Mouse (Mus musculus) MEL (cell line): ENCODE results near the gene Cct8l1. TPM values are rescaled to one million over a fixed set of nuclear protein-coding genes. Genes with fewer than 3 reads are reported as not detected.

ENCODE experiments used
- DNase-seq: peaks from one replicate; pipeline ENCODE4 v3.0.0; 2011; ENCODE audit warnings: low read depth, low spot score
- H3K27ac ChIP-seq: 2 replicates; pipeline ENCODE4 v1.5.1; 2012; ENCODE audit warnings: low read depth, mild to moderate bottlenecking, control low read depth, low read length, moderate library complexity; ENCODE audit not compliant: control insufficient read depth
- H3K27me3 ChIP-seq, 2 experiments: fragments of 150-350 bp in 1 of 2; sonication (generic) in 1 of 2; 2 replicates each; pipeline ENCODE4 v1.6.1; 2012; ENCODE audit warnings: low read length in 2 of 2, mild to moderate bottlenecking in 2 of 2, improper control_type of control experiment in 1 of 2, moderate library complexity in 1 of 2; ENCODE audit not compliant: insufficient read depth in 2 of 2, control insufficient read depth in 1 of 2
- H3K36me3 ChIP-seq, 2 experiments: 2 replicates each; pipeline ENCODE4 v1.6.1; 2012 to 2014; ENCODE audit warnings: low read length in 2 of 2, improper control_type of control experiment in 1 of 2, inconsistent platforms in 1 of 2, mild to moderate bottlenecking in 1 of 2; ENCODE audit not compliant: insufficient read depth in 2 of 2, control insufficient read depth in 1 of 2
- H3K4me1 ChIP-seq, 2 experiments: fragments of 150-350 bp in 1 of 2; sonication (generic) in 1 of 2; 2 replicates each; pipeline ENCODE4 v1.6.1; 2012; ENCODE audit warnings: low read length in 2 of 2, improper control_type of control experiment in 1 of 2, mild to moderate bottlenecking in 1 of 2; ENCODE audit not compliant: insufficient read depth in 2 of 2, control insufficient read depth in 1 of 2
- H3K4me3 ChIP-seq, 2 experiments: fragments of 150-350 bp in 1 of 2; sonication (generic) in 1 of 2; 2 replicates each; pipeline ENCODE4 v1.5.1; 2012; ENCODE audit warnings: low read depth in 2 of 2, low read length in 2 of 2, mild to moderate bottlenecking in 2 of 2, moderate library complexity in 2 of 2, control low read depth in 1 of 2, improper control_type of control experiment in 1 of 2; ENCODE audit not compliant: control insufficient read depth in 1 of 2, insufficient read depth in 1 of 2
- H3K79me2 ChIP-seq: 2 replicates; pipeline ENCODE4 v1.6.1; 2012; ENCODE audit warnings: mild to moderate bottlenecking, low read length, moderate library complexity; ENCODE audit not compliant: control insufficient read depth, poor library complexity, insufficient read depth
- H3K9ac ChIP-seq: 2 replicates; pipeline ENCODE4 v1.6.1; 2012; ENCODE audit warnings: low read depth, mild to moderate bottlenecking, control low read depth, low read length, moderate library complexity; ENCODE audit not compliant: control insufficient read depth, poor library complexity, severe bottlenecking
- H3K9me3 ChIP-seq: fragments of 150-350 bp; sonication (generic); replicated peaks from 2 replicates; pipeline ENCODE4 v1.6.1; 2012; ENCODE audit warnings: mild to moderate bottlenecking, low read length, improper control_type of control experiment, moderate library complexity; ENCODE audit not compliant: insufficient read depth
- BHLHE40 ChIP-seq: IDR thresholded peaks from 2 replicates; pipeline ENCODE4 v1.6.1; 2012; ENCODE audit warnings: low read depth, mild to moderate bottlenecking, inconsistent platforms, low read length, improper control_type of control experiment, borderline replicate concordance
- CHD1 ChIP-seq: IDR thresholded peaks from 2 replicates; pipeline ENCODE4 v1.6.1; 2012; ENCODE audit warnings: low read depth, mild to moderate bottlenecking, inconsistent platforms, low read length, improper control_type of control experiment
- CHD2 ChIP-seq: IDR thresholded peaks from 2 replicates; pipeline ENCODE4 v1.6.1; 2011; ENCODE audit warnings: low read length, improper control_type of control experiment
- CTCF ChIP-seq, 3 experiments: IDR thresholded peaks in 2 of 3; conservative IDR thresholded peaks in 1 of 3; 2 replicates each; pipeline ENCODE4 v1.5.1; 2011 to 2012; ENCODE audit warnings: low read length in 3 of 3, low read depth in 2 of 3, mild to moderate bottlenecking in 2 of 3, improper control_type of control experiment in 1 of 3, inconsistent platforms in 1 of 3, mixed read lengths in 1 of 3, moderate library complexity in 1 of 3; ENCODE audit not compliant: control insufficient read depth in 1 of 3, insufficient read depth in 1 of 3, poor library complexity in 1 of 3, severe bottlenecking in 1 of 3
- E2F4 ChIP-seq: IDR thresholded peaks from 2 replicates; pipeline ENCODE4 v1.6.1; 2011; ENCODE audit warnings: low read depth, low read length, improper control_type of control experiment, borderline replicate concordance
- ELF1 ChIP-seq: IDR thresholded peaks from 2 replicates; pipeline ENCODE4 v1.6.1; 2014; ENCODE audit warnings: low read depth, mild to moderate bottlenecking, inconsistent platforms, low read length, improper control_type of control experiment, moderate library complexity
- EP300 ChIP-seq, 2 experiments: IDR thresholded peaks; 2 replicates each; pipeline ENCODE4 v1.6.1; 2011; ENCODE audit warnings: improper control_type of control experiment in 2 of 2, low read length in 2 of 2, low read depth in 1 of 2, mild to moderate bottlenecking in 1 of 2
- ETS1 ChIP-seq: IDR thresholded peaks from 2 replicates; pipeline ENCODE4 v1.6.1; 2012; ENCODE audit warnings: low read depth, mild to moderate bottlenecking, inconsistent platforms, low read length, improper control_type of control experiment, moderate library complexity
- GABPA ChIP-seq: IDR thresholded peaks from 2 replicates; pipeline ENCODE4 v1.6.1; 2012; ENCODE audit warnings: low read depth, mild to moderate bottlenecking, inconsistent platforms, low read length, improper control_type of control experiment, moderate library complexity
- GATA1 ChIP-seq: IDR thresholded peaks from 2 replicates; pipeline ENCODE4 v1.6.1; 2011; ENCODE audit warnings: low read depth, low read length, improper control_type of control experiment
- HCFC1 ChIP-seq: IDR thresholded peaks from 2 replicates; pipeline ENCODE4 v1.6.1; 2012; ENCODE audit warnings: low read depth, mild to moderate bottlenecking, inconsistent platforms, low read length, improper control_type of control experiment, moderate library complexity
- JUND ChIP-seq: IDR thresholded peaks from 2 replicates; pipeline ENCODE4 v1.6.1; 2011; ENCODE audit warnings: low read depth, mild to moderate bottlenecking, improper control_type of control experiment, low read length
- KAT2A ChIP-seq: conservative IDR thresholded peaks from 2 replicates; pipeline ENCODE4 v1.6.1; 2012; ENCODE audit warnings: low read depth, low read length, improper control_type of control experiment, inconsistent platforms
- MAFK ChIP-seq: IDR thresholded peaks from 2 replicates; pipeline ENCODE4 v1.6.1; 2011; ENCODE audit warnings: low read depth, mild to moderate bottlenecking, low read length, improper control_type of control experiment, borderline replicate concordance
- MAX ChIP-seq: IDR thresholded peaks from 2 replicates; pipeline ENCODE4 v1.6.1; 2011; ENCODE audit warnings: low read length, improper control_type of control experiment
- MAZ ChIP-seq: IDR thresholded peaks from 2 replicates; pipeline ENCODE4 v1.6.1; 2012; ENCODE audit warnings: low read depth, mild to moderate bottlenecking, inconsistent platforms, low read length, improper control_type of control experiment
- MXI1 ChIP-seq: IDR thresholded peaks from 2 replicates; pipeline ENCODE4 v1.6.1; 2011; ENCODE audit warnings: mild to moderate bottlenecking, low read depth, low read length, improper control_type of control experiment
- MYC ChIP-seq: IDR thresholded peaks from 2 replicates; pipeline ENCODE4 v1.6.1; 2011; ENCODE audit warnings: low read depth, mild to moderate bottlenecking, low read length, improper control_type of control experiment, moderate library complexity
- NELFE ChIP-seq: IDR thresholded peaks from 2 replicates; pipeline ENCODE4 v1.6.1; 2011; ENCODE audit warnings: low read depth, low read length, improper control_type of control experiment
- POLR2A ChIP-seq, 2 experiments: IDR thresholded peaks; 2 replicates each; pipeline ENCODE4 v1.6.1; 2011 to 2012; ENCODE audit warnings: low read length in 2 of 2, mild to moderate bottlenecking in 2 of 2, control low read depth in 1 of 2, improper control_type of control experiment in 1 of 2, low read depth in 1 of 2, moderate library complexity in 1 of 2; ENCODE audit not compliant: control insufficient read depth in 1 of 2, insufficient read depth in 1 of 2, poor library complexity in 1 of 2
- POLR2AphosphoS2 ChIP-seq: IDR thresholded peaks from 2 replicates; pipeline ENCODE4 v1.6.1; 2011; ENCODE audit warnings: low read length, improper control_type of control experiment
- POLR2AphosphoS5 ChIP-seq: IDR thresholded peaks from 2 replicates; pipeline ENCODE4 v1.6.1; 2012; ENCODE audit warnings: low read depth, borderline replicate concordance, mild to moderate bottlenecking, inconsistent platforms, low read length, moderate library complexity, mixed read lengths
- RAD21 ChIP-seq: IDR thresholded peaks from 2 replicates; pipeline ENCODE4 v1.6.1; 2011; ENCODE audit warnings: mild to moderate bottlenecking, low read depth, low read length, improper control_type of control experiment
- SIN3A ChIP-seq: IDR thresholded peaks from 2 replicates; pipeline ENCODE4 v1.6.1; 2012; ENCODE audit warnings: low read length, improper control_type of control experiment, inconsistent platforms
- SMC3 ChIP-seq: IDR thresholded peaks from 2 replicates; pipeline ENCODE4 v1.6.1; 2011; ENCODE audit warnings: low read depth, low read length, improper control_type of control experiment
- TAL1 ChIP-seq: IDR thresholded peaks from 2 replicates; pipeline ENCODE4 v1.6.1; 2012; ENCODE audit warnings: mild to moderate bottlenecking, inconsistent platforms, low read length, moderate library complexity, mixed read lengths
- TBP ChIP-seq: IDR thresholded peaks from 2 replicates; pipeline ENCODE4 v1.8.0; 2011; ENCODE audit warnings: low read depth, low read length, improper control_type of control experiment
- TCF12 ChIP-seq: IDR thresholded peaks from 2 replicates; pipeline ENCODE4 v1.6.1; 2014; ENCODE audit warnings: low read depth, mild to moderate bottlenecking, inconsistent platforms, low read length, improper control_type of control experiment, moderate library complexity
- UBTF ChIP-seq: IDR thresholded peaks from 2 replicates; pipeline ENCODE4 v1.6.1; 2012; ENCODE audit warnings: low read depth, mild to moderate bottlenecking, inconsistent platforms, low read length, improper control_type of control experiment, moderate library complexity, borderline replicate concordance; ENCODE audit not compliant: insufficient read depth
- USF1 ChIP-seq: IDR thresholded peaks from 2 replicates; pipeline ENCODE4 v1.6.1; 2014; ENCODE audit warnings: low read depth, mild to moderate bottlenecking, inconsistent platforms, low read length, improper control_type of control experiment, moderate library complexity
- USF2 ChIP-seq, 2 experiments: IDR thresholded peaks; 2 replicates each; pipeline ENCODE4 v1.6.1; 2011 to 2012; ENCODE audit warnings: improper control_type of control experiment in 2 of 2, low read length in 2 of 2, borderline replicate concordance in 1 of 2, inconsistent platforms in 1 of 2, low read depth in 1 of 2, mild to moderate bottlenecking in 1 of 2; ENCODE audit not compliant: insufficient read depth in 1 of 2
- ZC3H11A ChIP-seq: IDR thresholded peaks from 2 replicates; pipeline ENCODE4 v1.6.1; 2012; ENCODE audit warnings: low read depth, mild to moderate bottlenecking, inconsistent platforms, low read length, improper control_type of control experiment
- ZKSCAN1 ChIP-seq: IDR thresholded peaks from 2 replicates; pipeline ENCODE4 v1.6.1; 2012; ENCODE audit warnings: low read depth, mild to moderate bottlenecking, inconsistent platforms, low read length, improper control_type of control experiment, moderate library complexity
- ZMIZ1 ChIP-seq: IDR thresholded peaks from 2 replicates; pipeline ENCODE4 v1.6.1; 2012; ENCODE audit warnings: low read depth, mild to moderate bottlenecking, inconsistent platforms, low read length, improper control_type of control experiment, moderate library complexity
- ZNF384 ChIP-seq: IDR thresholded peaks from 2 replicates; pipeline ENCODE4 v1.6.1; 2012; ENCODE audit warnings: low read depth, mild to moderate bottlenecking, inconsistent platforms, low read length, improper control_type of control experiment
- polyA plus RNA-seq, 2 experiments: library from polyadenylated mRNA; stranded (reverse) in 1 of 2; unstranded in 1 of 2; fragments of >175 nt in 1 of 2; fragments of >200 nt in 1 of 2; gene quantifications; 2 replicates each; pipeline versions ENCODE4 v1.2.1 to v1.2.4; 2012; ENCODE audit warnings: low replicate concordance in 2 of 2, low read depth in 1 of 2; ENCODE audit not compliant: insufficient read length in 2 of 2, insufficient read depth in 1 of 2, missing spikeins in 1 of 2
- total RNA-seq: library from RNA; depleted of rRNA; stranded (reverse); fragments of 300-350 nt; gene quantifications from 2 replicates; pipeline ENCODE4 v1.2.3, GENCODE M21; 2012

Gene Cct8l1
- total and polyA plus RNA-seq, 3 experiments, result not detected

GRCm38 (mm10) chr5:25497720-25498345 lies 18.0 kb upstream of the Cct8l1 start:
- Histone ChIP-seq H3K4me1 (peaks cover 16 to 26% of the 10 kb centered on the region in 2 experiments), H3K4me3 (peak overlapping the region; percentile 92 to 97), H3K36me3 (peaks cover 0 to 39% of the 10 kb centered on the region in 2 experiments; a peak in 2 of 4 replicates), H3K79me2 (peaks cover 57% of the 10 kb centered on the region), H3K9me3 (no peaks in the 10 kb centered on the region), H3K27me3 (no peaks in the 10 kb centered on the region; a peak in 1 of 4 replicates), H3K27ac (peak overlapping the region; percentile 94), H3K9ac (peak overlapping the region; percentile 100)
- no peak for TF ChIP-seq NELFE
- no peak for TF ChIP-seq SMC3
- no peak for TF ChIP-seq JUND
- 0 out of 2 replicates have a peak, but pooled peaks have one; percentile 7 for TF ChIP-seq MAZ
- TF ChIP-seq POLR2AphosphoS5, result no peak
- peak; percentile 80; the same call in 1 of the 2 replicates for TF ChIP-seq CHD1
- TF ChIP-seq ZKSCAN1, result no peak
- TF ChIP-seq MYC, result no peak
- TF ChIP-seq UBTF, result peak; percentile 17; the same call in 1 of the 2 replicates
- TF ChIP-seq GATA1, result no peak
- TF ChIP-seq TAL1, result no peak
- TF ChIP-seq POLR2A (IDR thresholded peaks at IDR 0.05; ENCODE audit: control insufficient read depth in 1 of 2, insufficient read depth in 1 of 2, low read depth in 1 of 2, low read length in 2 of 2, poor library complexity in 1 of 2), result no peak
- no peak for TF ChIP-seq BHLHE40
- peak; percentile 73; the same call in 1 of the 2 replicates for TF ChIP-seq MXI1
- no peak; the same call in none of the 2 replicates for TF ChIP-seq SIN3A
- TF ChIP-seq RAD21, result no peak
- no peak for TF ChIP-seq ZMIZ1
- no peak for TF ChIP-seq TBP
- TF ChIP-seq ZNF384, result no peak
- no peak for TF ChIP-seq HCFC1
- TF ChIP-seq MAFK, result no peak
- no peak for TF ChIP-seq ETS1
- TF ChIP-seq USF2 (IDR thresholded peaks at IDR 0.05; ENCODE audit: borderline replicate concordance in 1 of 2, insufficient read depth in 1 of 2, low read depth in 1 of 2, low read length in 2 of 2), result no peak
- TF ChIP-seq CTCF (IDR thresholded peaks at IDR 0.05 in 2 of 3, conservative IDR thresholded peaks at IDR 0.05 in 1 of 3; ENCODE audit: control insufficient read depth in 1 of 3, insufficient read depth in 1 of 3, low read depth in 2 of 3, low read length in 3 of 3, poor library complexity in 1 of 3, severe bottlenecking in 1 of 3), result no peak
- TF ChIP-seq GABPA, result no peak
- no peak for TF ChIP-seq USF1
- no peak for TF ChIP-seq POLR2AphosphoS2
- no peak for TF ChIP-seq CHD2
- no peak for TF ChIP-seq MAX
- no peak for TF ChIP-seq KAT2A
- no peak for TF ChIP-seq EP300 (IDR thresholded peaks at IDR 0.05; ENCODE audit: low read depth in 1 of 2, low read length in 2 of 2)
- no peak for TF ChIP-seq E2F4
- no peak for TF ChIP-seq ZC3H11A
- no peak for TF ChIP-seq TCF12
- no peak for TF ChIP-seq ELF1
- DNase-seq, result peak; percentile 66
